Mouse (Mus musculus) neural tube, embryonic 14.5 days (tissue): ENCODE measurements around the gene Dera. TPM values are rescaled to one million over a fixed set of nuclear protein-coding genes. Genes with fewer than 3 reads are reported as not detected.
A peak's percentile ranks its signal among the peaks of the same experiment; 100 is the strongest.

ENCODE experiments used
- ATAC-seq: fragments of 200-750 bp; cut with Nextera tagmentation; 2 replicates; pipeline ENCODE4 v1.8.0; 2017; ENCODE audit warnings: low read depth, mild to moderate bottlenecking, moderate TSS enrichment, moderate library complexity
- H3K27ac ChIP-seq: fragments of 300-500 bp; sonication (generic); 2 replicates; pipeline ENCODE4 v1.5.1; 2014; ENCODE audit warnings: low read depth, mild to moderate bottlenecking, control low read depth, low read length, moderate library complexity, mixed read lengths
- H3K27me3 ChIP-seq: fragments of 300-500 bp; sonication (generic); 2 replicates; pipeline ENCODE4 v1.6.1; 2014; ENCODE audit warnings: low read length; ENCODE audit not compliant: control insufficient read depth, insufficient read depth
- H3K36me3 ChIP-seq: fragments of 300-500 bp; sonication (generic); 2 replicates; pipeline ENCODE4 v1.6.1; 2014; ENCODE audit warnings: low read length, mixed read lengths; ENCODE audit not compliant: control insufficient read depth, insufficient read depth
- H3K4me1 ChIP-seq: fragments of 300-500 bp; sonication (generic); 2 replicates; pipeline ENCODE4 v1.6.1; 2014; ENCODE audit warnings: low read length; ENCODE audit not compliant: control insufficient read depth, insufficient read depth
- H3K4me2 ChIP-seq: fragments of 300-500 bp; sonication (generic); 2 replicates; pipeline ENCODE4 v1.6.1; 2014; ENCODE audit warnings: mild to moderate bottlenecking, low read depth, low read length, control low read depth
- H3K4me3 ChIP-seq: fragments of 300-500 bp; sonication (generic); 2 replicates; pipeline ENCODE4 v1.5.1; 2014; ENCODE audit warnings: low read depth, low read length, control low read depth, mixed read lengths
- H3K9ac ChIP-seq: fragments of 300-500 bp; sonication (generic); replicated peaks from 2 replicates; pipeline ENCODE4 v1.6.1; 2014; ENCODE audit warnings: low read depth, mild to moderate bottlenecking, control low read depth, low read length, mixed read lengths
- H3K9me3 ChIP-seq: fragments of 300-500 bp; sonication (generic); 2 replicates; pipeline ENCODE4 v1.6.1; 2016; ENCODE audit warnings: low read length; ENCODE audit not compliant: control insufficient read depth
- WGBS: fragments of 180-500 bp; shearing (Covaris S2); extraction: QIAGEN DNeasy Blood & Tissue Kit; methylation state at CpG from one replicate; pipeline ENCODE4 v1.1.7; 2014; 5-methylcytosine and 5-hydroxymethylcytosine counted together
- polyA plus RNA-seq: library from polyadenylated mRNA; unstranded; fragments of >200 nt; fragmentation: Nextera tagmentation; extraction: Ambion mirVana; gene quantifications from 2 replicates; pipeline ENCODE4 v1.2.1, GENCODE M21; 2014

Gene Dera
- polyA plus RNA-seq, 1 experiment from 2014 or later, result 9.4 TPM

GRCm38 (mm10) chr6:137857198-137858194, 103.2 kb downstream of the Dera start:
- H3K4me1 ChIP-seq, result no peaks in the 10 kb centered on the region
- ATAC-seq, result no peak
- H3K27me3 ChIP-seq, result no peaks in the 10 kb centered on the region
- no peak overlapping the region for H3K27ac ChIP-seq
- no peaks in the 10 kb centered on the region for H3K9me3 ChIP-seq
- H3K4me3 ChIP-seq, result no peak overlapping the region
- no peaks in the 10 kb centered on the region for H3K36me3 ChIP-seq
- no peak overlapping the region for H3K4me2 ChIP-seq
- WGBS, result 93% methylated on average over 10 of the region's 10 CpGs
- H3K9ac ChIP-seq, result no peak overlapping the region

GRCm38 (mm10) chr6:137869903-137870580, 115.7 kb downstream of the Dera start:
- 62% methylated on average over 7 of the region's 7 CpGs for WGBS
- Histone ChIP-seq H3K27ac (no peak overlapping the region), H3K4me1 (no peaks in the 10 kb centered on the region), H3K27me3 (no peaks in the 10 kb centered on the region), H3K9ac (no peak overlapping the region), H3K36me3 (no peaks in the 10 kb centered on the region), H3K4me2 (no peak overlapping the region), H3K4me3 (no peak overlapping the region), H3K9me3 (no peaks in the 10 kb centered on the region)
- ATAC-seq, result peak; percentile 39; the same call in 1 of the 2 replicates

- Histone ChIP-seq H3K4me2 (no peak overlapping the region), H3K4me1 (no peaks in the 10 kb centered on the region), H3K27ac (no peak overlapping the region), H3K27me3 (no peaks in the 10 kb centered on the region), H3K36me3 (no peaks in the 10 kb centered on the region), H3K9ac (no peak overlapping the region), H3K4me3 (no peak overlapping the region), H3K9me3 (no peaks in the 10 kb centered on the region)
- ATAC-seq, result peak; percentile 32; the same call in 1 of the 2 replicates
- WGBS, result 68% methylated on average over 6 of the region's 6 CpGs
Measured at GRCm38 (mm10) chr6:137870667-137871066, 116.3 kb downstream of the Dera start.

- H3K4me1 ChIP-seq, result no peaks in the 10 kb centered on the region
- 0 out of 2 replicates have a peak overlapping the region, but pooled peaks have one; percentile 15 for H3K4me2 ChIP-seq
- no peaks in the 10 kb centered on the region for H3K27me3 ChIP-seq
- ATAC-seq, result no peak
- H3K27ac ChIP-seq, result no peak overlapping the region
- H3K36me3 ChIP-seq, result no peaks in the 10 kb centered on the region
- H3K4me3 ChIP-seq, result no peak overlapping the region
- H3K9me3 ChIP-seq, result no peaks in the 10 kb centered on the region
- 40% methylated on average over 17 of the region's 17 CpGs for WGBS
- H3K9ac ChIP-seq, result no peak overlapping the region
Measured at GRCm38 (mm10) chr6:137872055-137872735, 117.8 kb downstream of the Dera start.

GRCm38 (mm10) chr6:137874471-137875244, 120.3 kb downstream of the Dera start:
- H3K4me2 ChIP-seq, result no peak overlapping the region
- WGBS, result 89% methylated on average over 8 of the region's 8 CpGs
- H3K9me3 ChIP-seq, result no peaks in the 10 kb centered on the region
- H3K36me3 ChIP-seq, result no peaks in the 10 kb centered on the region
- no peak overlapping the region for H3K9ac ChIP-seq
- H3K27ac ChIP-seq, result no peak overlapping the region
- no peaks in the 10 kb centered on the region for H3K4me1 ChIP-seq
- H3K4me3 ChIP-seq, result no peak overlapping the region
- no peaks in the 10 kb centered on the region for H3K27me3 ChIP-seq
- no peak for ATAC-seq

- Histone ChIP-seq H3K9me3 (peaks cover 6% of the 10 kb centered on the region; the same call in 1 of the 2 replicates), H3K4me2 (no peak overlapping the region), H3K9ac (no peak overlapping the region), H3K36me3 (no peaks in the 10 kb centered on the region), H3K4me1 (no peaks in the 10 kb centered on the region), H3K27me3 (no peaks in the 10 kb centered on the region), H3K4me3 (no peak overlapping the region), H3K27ac (no peak overlapping the region)
- WGBS, result 92% methylated on average over 6 of the region's 6 CpGs
- ATAC-seq, result no peak
Measured at GRCm38 (mm10) chr6:137885644-137886043, 131.3 kb downstream of the Dera start.

- no peak overlapping the region for H3K9ac ChIP-seq
- H3K9me3 ChIP-seq, result peaks cover 6% of the 10 kb centered on the region; the same call in 1 of the 2 replicates
- 86% methylated on average over 6 of the region's 6 CpGs for WGBS
- no peak for ATAC-seq
- no peaks in the 10 kb centered on the region for H3K36me3 ChIP-seq
- no peak overlapping the region for H3K27ac ChIP-seq
- H3K4me1 ChIP-seq, result no peaks in the 10 kb centered on the region
- H3K4me3 ChIP-seq, result no peak overlapping the region
- H3K4me2 ChIP-seq, result no peak overlapping the region
- H3K27me3 ChIP-seq, result no peaks in the 10 kb centered on the region
Measured at GRCm38 (mm10) chr6:137886210-137886979, 132.0 kb downstream of the Dera start.

- ATAC-seq, result no peak
- no peaks in the 10 kb centered on the region for H3K4me1 ChIP-seq
Measured at GRCm38 (mm10) chr6:137887258-137887657, 132.9 kb downstream of the Dera start.

More at GRCm38 (mm10) chr6:137887258-137887657, 132.9 kb downstream of the Dera start:
- Histone ChIP-seq H3K4me2 (no peak overlapping the region), H3K36me3 (no peaks in the 10 kb centered on the region), H3K4me3 (no peak overlapping the region), H3K27ac (no peak overlapping the region), H3K9me3 (peaks cover 6% of the 10 kb centered on the region; the same call in 1 of the 2 replicates), H3K27me3 (no peaks in the 10 kb centered on the region), H3K9ac (no peak overlapping the region)
- 64% methylated on average over 6 of the region's 6 CpGs for WGBS
